Mouse (Mus musculus): ENCODE data around the gene Mvb12a. TPM values are rescaled to one million over a fixed set of nuclear protein-coding genes. Genes with fewer than 3 reads are reported as not detected.
A peak's percentile ranks its signal among the peaks of the same experiment; 100 is the strongest.
"Not testable (repeated sequence)": the region's sequence is repeated elsewhere in the genome, so short reads cannot be mapped to it uniquely, and the experiment has no call there.

The Mvb12a gene
- polyA plus RNA-seq, 1 experiment: not detected

DNA sequence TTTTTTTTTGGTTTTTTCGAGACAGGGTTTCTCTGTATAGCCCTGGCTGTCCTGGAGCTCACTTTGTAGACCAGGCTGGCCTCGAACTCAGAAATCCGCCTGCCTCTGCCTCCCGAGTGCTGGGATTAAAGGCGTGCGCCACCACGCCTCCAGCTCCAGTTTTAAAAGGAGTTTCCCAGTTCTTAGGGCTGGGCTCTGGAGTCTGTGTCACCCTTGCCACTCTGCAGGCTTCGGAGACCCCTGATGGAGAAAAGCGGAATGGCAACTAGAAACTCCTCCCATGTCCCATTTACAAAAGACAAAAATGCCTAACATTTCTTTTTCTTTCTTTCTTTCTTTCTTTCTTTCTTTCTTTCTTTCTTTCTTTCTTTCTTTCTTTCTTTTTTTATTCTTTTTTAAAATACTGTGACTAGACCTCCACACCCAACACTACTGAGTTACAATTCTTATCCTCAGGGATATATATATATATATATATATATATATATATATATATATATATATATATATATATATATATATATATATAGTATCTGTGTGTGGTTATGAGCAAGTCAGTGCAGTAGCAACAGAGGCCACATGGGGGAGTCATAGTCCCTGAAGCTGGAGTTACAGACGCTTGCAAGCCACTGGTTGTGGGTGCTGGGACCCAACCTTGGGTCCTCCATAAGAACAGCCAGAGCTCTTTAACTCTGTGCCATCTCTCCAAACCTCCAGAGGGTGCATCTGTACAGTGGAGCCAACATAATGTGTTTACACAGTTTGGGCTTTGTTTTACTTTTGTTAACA, 23.5 kb upstream of the Mvb12a start:
- 27% methylated on average over 9 of the region's 10 CpGs for WGBS
- TF ChIP-seq CTCF (IDR thresholded peaks at IDR 0.05; ENCODE audit: insufficient read depth, low read depth, low read length): 0 out of 2 replicates have a peak, but pooled peaks have one; percentile 23
- H3K27ac ChIP-seq (ENCODE audit: insufficient read depth, low read depth, low read length); H3K4me3 ChIP-seq (ENCODE audit: insufficient read depth, low read depth, low read length); H3K4me1 ChIP-seq (ENCODE audit: control insufficient read depth, insufficient read depth, low read length): not testable (repeated sequence)

GRCm38 (mm10) chr8:71521634-71522033, 21.1 kb upstream of the Mvb12a start:
- Histone ChIP-seq H3K27ac (ENCODE audit: insufficient read depth, low read depth, low read length) (no peak overlapping the region), H3K4me1 (ENCODE audit: control insufficient read depth, insufficient read depth, low read length) (peaks cover 6% of the 10 kb centered on the region), H3K4me3 (ENCODE audit: insufficient read depth, low read depth, low read length) (no peak overlapping the region)
- peak; percentile 67 for TF ChIP-seq CTCF (IDR thresholded peaks at IDR 0.05; ENCODE audit: insufficient read depth, low read depth, low read length)
- TF ChIP-seq POLR2A (IDR thresholded peaks at IDR 0.05; ENCODE audit: insufficient read depth, low read depth, low read length): no peak
- 3% methylated on average over 17 of the region's 17 CpGs for WGBS

GRCm38 (mm10) chr8:71525226-71526050, 17.3 kb upstream of the Mvb12a start, which contains the start of gene Ccdc194:
Gene Ccdc194 (minus strand): TSS chr8:71525711.
- 20% methylated on average over 46 of the region's 46 CpGs for WGBS
- no peak within 1 kb of the TSS for H3K4me3 ChIP-seq (ENCODE audit: insufficient read depth, low read depth, low read length)
- peaks cover 6% of the 10 kb centered on the region for H3K4me1 ChIP-seq (ENCODE audit: control insufficient read depth, insufficient read depth, low read length)
- no peak for TF ChIP-seq CTCF (IDR thresholded peaks at IDR 0.05; ENCODE audit: insufficient read depth, low read depth, low read length)
- no peak for TF ChIP-seq POLR2A (IDR thresholded peaks at IDR 0.05; ENCODE audit: insufficient read depth, low read depth, low read length)
- H3K27ac ChIP-seq (ENCODE audit: insufficient read depth, low read depth, low read length): no peak within 1 kb of the TSS

DNA sequence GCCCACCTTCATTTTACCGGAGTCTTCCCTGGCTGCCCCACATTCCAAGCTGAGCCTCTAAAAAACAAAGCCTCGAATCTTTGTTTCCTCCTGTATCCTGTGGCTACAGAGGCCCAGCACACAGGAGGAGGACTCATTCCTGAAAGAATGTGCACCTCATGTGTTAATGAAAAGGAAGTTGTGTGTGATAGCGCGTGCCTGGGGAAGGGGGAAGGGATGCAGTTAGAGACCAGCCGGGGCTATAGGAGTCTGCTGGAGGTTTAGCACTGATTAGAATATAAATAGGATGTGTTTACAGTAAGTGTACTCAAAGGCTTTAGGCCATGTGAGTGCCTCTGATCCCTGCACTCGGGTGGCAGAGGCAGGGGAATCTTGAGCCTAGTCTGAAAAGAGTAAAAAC, 16.4 kb upstream of the Mvb12a start:
- Histone ChIP-seq H3K4me1 (ENCODE audit: control insufficient read depth, insufficient read depth, low read length) (peaks cover 6% of the 10 kb centered on the region), H3K4me3 (ENCODE audit: insufficient read depth, low read depth, low read length) (no peak overlapping the region), H3K27ac (ENCODE audit: insufficient read depth, low read depth, low read length) (no peak overlapping the region)
- WGBS: 58% methylated on average over 6 of the region's 6 CpGs
- TF ChIP-seq POLR2A (IDR thresholded peaks at IDR 0.05; ENCODE audit: insufficient read depth, low read depth, low read length): no peak
- no peak for TF ChIP-seq CTCF (IDR thresholded peaks at IDR 0.05; ENCODE audit: insufficient read depth, low read depth, low read length)

DNA sequence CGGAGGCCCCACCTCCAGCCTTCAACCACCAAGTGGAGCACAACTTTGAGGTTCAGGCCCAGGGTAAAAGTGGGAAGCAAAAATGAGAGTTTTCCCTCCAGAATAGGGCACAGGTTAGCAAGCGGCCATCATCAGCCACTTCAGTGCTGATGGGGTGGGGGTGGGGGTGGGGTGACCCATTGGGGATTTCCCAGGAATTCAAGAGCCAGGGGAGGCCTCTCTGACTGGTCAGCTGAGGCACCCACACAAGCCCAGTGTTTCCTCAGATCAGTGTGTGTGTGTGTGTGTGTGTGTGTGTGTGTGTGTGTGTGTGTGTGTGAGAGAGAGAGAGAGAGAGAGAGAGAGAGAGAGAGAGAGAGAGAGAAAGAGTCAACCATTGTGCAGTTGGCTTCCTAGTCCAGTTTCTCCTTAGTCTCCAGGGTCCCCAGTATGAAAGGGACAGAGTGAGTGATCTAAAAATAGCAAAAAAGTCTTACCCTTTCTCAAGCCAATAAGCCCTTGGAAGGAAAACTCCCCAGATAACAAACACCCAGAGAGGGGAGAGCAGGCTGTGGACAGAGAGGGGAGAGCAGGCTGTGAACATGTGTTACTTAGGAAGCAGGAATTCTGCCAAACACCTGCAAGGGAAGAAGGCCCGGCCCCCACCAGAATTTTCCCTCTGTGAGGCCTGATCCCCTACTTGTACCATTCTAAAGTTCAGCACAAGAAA, 15.4 kb upstream of the Mvb12a start:
- WGBS: 79% methylated on average over 3 of the region's 3 CpGs
- TF ChIP-seq POLR2A (IDR thresholded peaks at IDR 0.05; ENCODE audit: insufficient read depth, low read depth, low read length) (no peak), CTCF (IDR thresholded peaks at IDR 0.05; ENCODE audit: insufficient read depth, low read depth, low read length) (no peak)
- no peak overlapping the region for H3K27ac ChIP-seq (ENCODE audit: insufficient read depth, low read depth, low read length)
- H3K4me3 ChIP-seq (ENCODE audit: insufficient read depth, low read depth, low read length): no peak overlapping the region
- H3K4me1 ChIP-seq (ENCODE audit: control insufficient read depth, insufficient read depth, low read length): peaks cover 3% of the 10 kb centered on the region

DNA sequence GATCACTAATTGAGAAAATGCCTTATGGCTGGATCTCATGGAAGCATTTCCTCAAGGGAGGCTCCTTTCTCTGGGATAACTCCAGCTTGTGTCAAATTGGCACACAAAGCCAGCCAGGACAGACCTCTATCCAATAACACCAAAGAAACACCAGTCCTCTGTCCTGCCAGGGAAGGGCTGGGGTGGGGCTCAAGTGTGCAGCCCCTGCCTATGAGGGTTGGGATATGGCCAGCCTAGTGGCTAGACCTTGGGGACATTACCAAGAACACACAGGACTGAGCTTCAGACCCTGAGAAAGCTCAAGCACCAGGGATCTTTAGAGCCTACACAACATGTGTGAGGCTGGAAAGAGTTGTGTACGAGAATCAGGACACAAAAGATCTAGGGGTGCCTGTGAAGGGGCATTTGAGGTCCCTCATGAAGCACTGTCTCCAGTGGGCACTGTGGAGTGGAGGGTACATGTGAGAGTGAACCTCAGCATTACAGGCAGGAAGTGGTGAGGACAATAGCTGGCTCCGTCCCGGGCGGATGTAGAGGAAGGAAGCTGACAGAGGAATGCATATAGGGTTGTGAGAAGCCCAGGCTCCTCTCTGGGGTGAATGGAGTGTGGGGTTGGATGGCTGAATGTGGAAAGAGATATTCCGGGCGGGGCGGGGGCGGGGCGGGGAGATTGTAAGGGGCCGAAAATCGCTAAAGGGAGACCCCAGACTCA, 14.2 kb upstream of the Mvb12a start:
- Histone ChIP-seq H3K4me3 (ENCODE audit: insufficient read depth, low read depth, low read length) (no peak overlapping the region), H3K27ac (ENCODE audit: insufficient read depth, low read depth, low read length) (no peak overlapping the region), H3K4me1 (ENCODE audit: control insufficient read depth, insufficient read depth, low read length) (peaks cover 3% of the 10 kb centered on the region)
- WGBS: 85% methylated on average over 11 of the region's 11 CpGs
- TF ChIP-seq CTCF (IDR thresholded peaks at IDR 0.05; ENCODE audit: insufficient read depth, low read depth, low read length) (no peak), POLR2A (IDR thresholded peaks at IDR 0.05; ENCODE audit: insufficient read depth, low read depth, low read length) (no peak)

GRCm38 (mm10) chr8:71530735-71531467, 11.8 kb upstream of the Mvb12a start:
- WGBS: 72% methylated on average over 8 of the region's 12 CpGs
- H3K4me1 ChIP-seq (ENCODE audit: control insufficient read depth, insufficient read depth, low read length); H3K4me3 ChIP-seq (ENCODE audit: insufficient read depth, low read depth, low read length); H3K27ac ChIP-seq (ENCODE audit: insufficient read depth, low read depth, low read length): not testable (repeated sequence)

DNA sequence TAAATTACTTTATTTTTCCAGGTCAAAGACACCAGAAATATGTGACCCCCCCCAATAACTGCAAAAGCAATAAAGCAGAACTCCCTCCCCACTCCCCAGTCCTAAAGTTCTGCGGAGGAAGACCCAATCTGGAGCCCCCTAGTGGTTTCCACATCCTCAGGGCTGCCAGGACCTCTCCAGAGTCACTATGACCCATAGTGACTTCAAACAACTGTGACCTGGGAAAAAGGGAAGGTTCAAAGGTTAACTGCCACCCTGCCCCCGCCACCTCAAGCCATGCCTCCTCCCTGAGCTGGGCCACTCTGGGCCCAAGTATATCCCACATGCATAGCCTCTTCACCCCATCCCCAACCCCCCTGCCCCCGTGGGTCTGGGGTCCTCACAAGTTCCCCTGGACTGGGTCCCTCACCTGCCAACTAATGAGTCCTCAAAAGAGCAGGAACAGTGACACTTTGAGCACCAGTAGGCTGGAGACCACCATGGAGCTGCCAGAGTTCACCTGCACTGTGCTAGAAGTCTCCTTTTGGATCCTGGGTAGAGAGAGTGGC, 8.4 kb upstream of the Mvb12a start:
- Histone ChIP-seq H3K27ac (ENCODE audit: insufficient read depth, low read depth, low read length) (no peak overlapping the region), H3K4me3 (ENCODE audit: insufficient read depth, low read depth, low read length) (no peak overlapping the region), H3K4me1 (ENCODE audit: control insufficient read depth, insufficient read depth, low read length) (peaks cover 10% of the 10 kb centered on the region)
- 46% methylated on average over 3 of the region's 3 CpGs for WGBS
- TF ChIP-seq POLR2A (IDR thresholded peaks at IDR 0.05; ENCODE audit: insufficient read depth, low read depth, low read length): no peak
- no peak for TF ChIP-seq CTCF (IDR thresholded peaks at IDR 0.05; ENCODE audit: insufficient read depth, low read depth, low read length)

Data from olfactory bulb, adult 2 months (tissue).